Mouse (Mus musculus): ENCODE data around the gene Ecd. TPM values are rescaled to one million over a fixed set of nuclear protein-coding genes. Genes with fewer than 3 reads are reported as not detected.
A peak's percentile ranks its signal among the peaks of the same experiment; 100 is the strongest.
"Not testable (repeated sequence)": the region's sequence is repeated elsewhere in the genome, so short reads cannot be mapped to it uniquely, and the experiment has no call there.

Ecd gene
- polyA plus RNA-seq, 1 experiment: 28.6 TPM

DNA sequence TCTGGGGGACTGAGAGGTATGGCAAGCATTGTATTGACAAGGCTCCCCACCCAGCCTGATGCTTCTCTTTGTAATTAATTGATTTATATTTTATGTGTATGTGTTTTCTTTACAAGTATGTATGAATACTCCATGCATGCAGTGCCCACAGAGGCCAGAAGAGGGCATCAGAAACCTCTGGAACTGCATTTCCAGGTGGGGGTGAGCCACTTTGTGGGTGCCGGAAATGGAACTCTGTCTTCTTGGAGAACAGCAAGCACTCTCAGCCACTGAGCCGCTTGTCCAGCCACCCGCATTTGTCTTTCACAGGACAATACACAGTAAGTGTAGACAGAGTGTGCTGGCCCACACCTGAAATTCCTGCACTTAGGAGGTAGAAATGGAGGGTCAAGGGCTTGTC, 28.5 kb downstream of the Ecd start:
- Histone ChIP-seq H3K27me3 (ENCODE audit: control insufficient read depth, insufficient read depth, insufficient read length) (no peaks in the 10 kb centered on the region), H3K79me3 (ENCODE audit: low read depth) (no peaks in the 10 kb centered on the region), H3K36me3 (ENCODE audit: control insufficient read depth, insufficient read depth) (peaks cover 35% of the 10 kb centered on the region), H3K79me2 (ENCODE audit: control insufficient read depth, insufficient read depth) (no peaks in the 10 kb centered on the region), H3ac (ENCODE audit: control insufficient read depth, insufficient read length, low read depth) (no peak overlapping the region), H3K4me3 (ENCODE audit: insufficient read depth, poor library complexity, severe bottlenecking) (no peak overlapping the region)
- TF ChIP-seq MYOG (IDR thresholded peaks at IDR 0.05; ENCODE audit: control insufficient read depth, extremely low read depth, insufficient read length): no peak
- no peak for TF ChIP-seq CTCF (IDR thresholded peaks at IDR 0.05; ENCODE audit: control insufficient read depth, insufficient read depth, insufficient read length)
- no peak for TF ChIP-seq MAX (IDR thresholded peaks at IDR 0.05)
- no peak for TF ChIP-seq USF1 (IDR thresholded peaks at IDR 0.05; ENCODE audit: low read depth)
- no peak for TF ChIP-seq MYOD1 (IDR thresholded peaks at IDR 0.05; ENCODE audit: control insufficient read depth, insufficient read length, low read depth)
- TF ChIP-seq CEBPB (IDR thresholded peaks at IDR 0.05; ENCODE audit: low read depth): no peak
- no peak for TF ChIP-seq FOSL1 (IDR thresholded peaks at IDR 0.05; ENCODE audit: insufficient read depth, low read length, poor library complexity, severe bottlenecking)

- Histone ChIP-seq H3K27me3 (ENCODE audit: control insufficient read depth, insufficient read depth, insufficient read length) (no peaks in the 10 kb centered on the region), H3K79me3 (ENCODE audit: low read depth) (no peaks in the 10 kb centered on the region), H3ac (ENCODE audit: control insufficient read depth, insufficient read length, low read depth) (no peak overlapping the region), H3K79me2 (ENCODE audit: control insufficient read depth, insufficient read depth) (no peaks in the 10 kb centered on the region), H3K36me3 (ENCODE audit: control insufficient read depth, insufficient read depth) (peaks cover 19% of the 10 kb centered on the region), H3K4me3 (ENCODE audit: insufficient read depth, poor library complexity, severe bottlenecking) (no peak overlapping the region)
- no peak for TF ChIP-seq CEBPB (IDR thresholded peaks at IDR 0.05; ENCODE audit: low read depth)
- no peak for TF ChIP-seq USF1 (IDR thresholded peaks at IDR 0.05; ENCODE audit: low read depth)
- TF ChIP-seq CTCF (IDR thresholded peaks at IDR 0.05; ENCODE audit: control insufficient read depth, insufficient read depth, insufficient read length): no peak
- TF ChIP-seq MYOD1 (IDR thresholded peaks at IDR 0.05; ENCODE audit: control insufficient read depth, insufficient read length, low read depth): no peak
- no peak for TF ChIP-seq MAX (IDR thresholded peaks at IDR 0.05)
- TF ChIP-seq MYOG (IDR thresholded peaks at IDR 0.05; ENCODE audit: control insufficient read depth, extremely low read depth, insufficient read length): no peak
- no peak for TF ChIP-seq FOSL1 (IDR thresholded peaks at IDR 0.05; ENCODE audit: insufficient read depth, low read length, poor library complexity, severe bottlenecking)
Measured at GRCm38 (mm10) chr14:20315137-20315536, 32.8 kb downstream of the Ecd start.

- not testable (repeated sequence) for H3ac ChIP-seq (ENCODE audit: control insufficient read depth, insufficient read length, low read depth); H3K4me3 ChIP-seq (ENCODE audit: insufficient read depth, poor library complexity, severe bottlenecking); H3K79me3 ChIP-seq (ENCODE audit: low read depth); H3K27me3 ChIP-seq (ENCODE audit: control insufficient read depth, insufficient read depth, insufficient read length); H3K36me3 ChIP-seq (ENCODE audit: control insufficient read depth, insufficient read depth); H3K79me2 ChIP-seq (ENCODE audit: control insufficient read depth, insufficient read depth)
Measured at GRCm38 (mm10) chr14:20305085-20305484, 42.8 kb downstream of the Ecd start.

DNA sequence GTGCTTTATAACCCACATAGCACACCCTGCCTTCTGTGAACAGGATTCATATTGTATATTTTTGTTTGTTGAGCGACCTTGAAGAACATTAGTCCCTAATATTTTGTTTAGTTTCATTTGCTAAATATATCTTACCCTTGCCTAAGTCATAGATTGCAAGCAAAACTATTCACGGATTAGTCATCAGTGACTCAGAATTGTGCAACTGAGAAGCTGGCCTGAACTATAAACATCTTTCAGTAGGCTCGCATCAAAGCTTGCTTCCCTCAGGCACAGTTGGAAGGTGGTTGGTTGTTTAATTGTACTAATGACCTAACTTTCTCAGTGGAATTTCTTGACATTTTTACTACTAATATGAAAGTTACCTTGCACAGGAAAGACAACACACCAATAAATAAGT, 49.8 kb downstream of the Ecd start:
- Histone ChIP-seq H3K36me3 (ENCODE audit: control insufficient read depth, insufficient read depth) (no peaks in the 10 kb centered on the region), H3ac (ENCODE audit: control insufficient read depth, insufficient read length, low read depth) (no peak overlapping the region), H3K4me3 (ENCODE audit: insufficient read depth, poor library complexity, severe bottlenecking) (no peak overlapping the region), H3K79me3 (ENCODE audit: low read depth) (no peaks in the 10 kb centered on the region), H3K27me3 (ENCODE audit: control insufficient read depth, insufficient read depth, insufficient read length) (no peaks in the 10 kb centered on the region), H3K79me2 (ENCODE audit: control insufficient read depth, insufficient read depth) (no peaks in the 10 kb centered on the region)
- peak; percentile 98 for TF ChIP-seq FOSL1 (IDR thresholded peaks at IDR 0.05; ENCODE audit: insufficient read depth, low read length, poor library complexity, severe bottlenecking)
- TF ChIP-seq USF1 (IDR thresholded peaks at IDR 0.05; ENCODE audit: low read depth): no peak
- no peak for TF ChIP-seq CTCF (IDR thresholded peaks at IDR 0.05; ENCODE audit: control insufficient read depth, insufficient read depth, insufficient read length)
- TF ChIP-seq MAX (IDR thresholded peaks at IDR 0.05): peak; percentile 20
- no peak for TF ChIP-seq MYOD1 (IDR thresholded peaks at IDR 0.05; ENCODE audit: control insufficient read depth, insufficient read length, low read depth)
- TF ChIP-seq MYOG (IDR thresholded peaks at IDR 0.05; ENCODE audit: control insufficient read depth, extremely low read depth, insufficient read length): no peak
- peak; percentile 100 for TF ChIP-seq CEBPB (IDR thresholded peaks at IDR 0.05; ENCODE audit: low read depth)

DNA sequence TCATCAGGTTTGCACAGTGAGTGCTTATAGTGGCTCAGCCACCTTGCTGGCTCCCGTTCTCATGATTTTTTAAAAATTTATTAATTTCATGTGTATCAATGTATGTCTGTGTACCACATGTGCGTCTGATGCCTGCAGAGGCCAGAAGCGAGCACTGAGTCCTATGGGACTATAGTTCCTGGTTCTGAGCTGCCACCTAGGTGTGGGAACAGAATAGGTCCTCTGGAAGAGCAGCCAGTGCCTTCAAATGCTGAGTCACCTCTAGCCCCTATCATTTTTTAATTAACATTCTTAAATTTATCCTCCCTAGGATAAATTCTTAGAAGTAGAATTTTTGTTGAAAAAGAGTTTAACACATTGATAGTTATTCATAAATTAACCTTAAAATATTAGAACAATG, 50.3 kb downstream of the Ecd start:
- H3K4me3 ChIP-seq (ENCODE audit: insufficient read depth, poor library complexity, severe bottlenecking): no peak overlapping the region
- TF ChIP-seq MAX (IDR thresholded peaks at IDR 0.05) (no peak), MYOG (IDR thresholded peaks at IDR 0.05; ENCODE audit: control insufficient read depth, extremely low read depth, insufficient read length) (no peak), USF1 (IDR thresholded peaks at IDR 0.05; ENCODE audit: low read depth) (no peak), MYOD1 (IDR thresholded peaks at IDR 0.05; ENCODE audit: control insufficient read depth, insufficient read length, low read depth) (no peak), FOSL1 (IDR thresholded peaks at IDR 0.05; ENCODE audit: insufficient read depth, low read length, poor library complexity, severe bottlenecking) (no peak), CTCF (IDR thresholded peaks at IDR 0.05; ENCODE audit: control insufficient read depth, insufficient read depth, insufficient read length) (no peak), CEBPB (IDR thresholded peaks at IDR 0.05; ENCODE audit: low read depth) (no peak)

GRCm38 (mm10) chr14:20294947-20295346, 53.0 kb downstream of the Ecd start:
- no peaks in the 10 kb centered on the region for H3K79me2 ChIP-seq (ENCODE audit: control insufficient read depth, insufficient read depth)
- no peaks in the 10 kb centered on the region for H3K36me3 ChIP-seq (ENCODE audit: control insufficient read depth, insufficient read depth)
- no peaks in the 10 kb centered on the region for H3K79me3 ChIP-seq (ENCODE audit: low read depth)
- no peak for TF ChIP-seq USF1 (IDR thresholded peaks at IDR 0.05; ENCODE audit: low read depth)
- TF ChIP-seq MYOG (IDR thresholded peaks at IDR 0.05; ENCODE audit: control insufficient read depth, extremely low read depth, insufficient read length): no peak
- no peak for TF ChIP-seq CTCF (IDR thresholded peaks at IDR 0.05; ENCODE audit: control insufficient read depth, insufficient read depth, insufficient read length)
- no peak for TF ChIP-seq CEBPB (IDR thresholded peaks at IDR 0.05; ENCODE audit: low read depth)
- TF ChIP-seq MAX (IDR thresholded peaks at IDR 0.05): no peak
- peak overlapping the region; percentile 12 for H3ac ChIP-seq (ENCODE audit: control insufficient read depth, insufficient read length, low read depth)
- H3K4me3 ChIP-seq (ENCODE audit: insufficient read depth, poor library complexity, severe bottlenecking): peak overlapping the region; percentile 43
- H3K27me3 ChIP-seq (ENCODE audit: control insufficient read depth, insufficient read depth, insufficient read length): no peaks in the 10 kb centered on the region

More for the DNA sequence above, 50.3 kb downstream of the Ecd start:
- no peaks in the 10 kb centered on the region for H3K27me3 ChIP-seq (ENCODE audit: control insufficient read depth, insufficient read depth, insufficient read length)
- no peaks in the 10 kb centered on the region for H3K79me2 ChIP-seq (ENCODE audit: control insufficient read depth, insufficient read depth)
- H3ac ChIP-seq (ENCODE audit: control insufficient read depth, insufficient read length, low read depth): no peak overlapping the region
- H3K36me3 ChIP-seq (ENCODE audit: control insufficient read depth, insufficient read depth): no peaks in the 10 kb centered on the region
- H3K79me3 ChIP-seq (ENCODE audit: low read depth): no peaks in the 10 kb centered on the region
